Mouse (Mus musculus): ENCODE measurements around the gene Gpr161.

DNA sequence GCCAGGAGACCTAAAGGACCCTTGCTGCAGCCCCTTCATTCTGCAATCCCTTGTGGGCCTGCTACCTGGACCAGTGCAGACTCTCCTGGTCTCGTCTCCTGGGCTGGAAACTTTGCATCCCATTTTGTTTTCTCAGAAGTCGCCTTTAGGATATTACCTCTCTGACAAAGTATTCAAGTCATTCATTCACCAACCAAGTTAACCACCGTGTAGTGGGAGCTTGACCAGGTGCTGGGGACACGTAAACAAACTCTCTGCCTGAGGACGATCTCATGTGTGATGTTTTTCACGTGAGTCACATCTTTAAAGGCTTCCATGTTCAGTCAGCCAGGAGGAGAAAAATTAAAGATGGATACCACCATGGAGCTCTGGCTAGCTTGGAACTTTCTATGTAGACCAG is 7.6 kb downstream of the Gpr161 start:
- TF ChIP-seq POLR2A (IDR thresholded peaks at IDR 0.05; ENCODE audit: low read depth, low read length) (no peak), CTCF (conservative IDR thresholded peaks at IDR 0.05; ENCODE audit: insufficient read depth, insufficient read length, low read depth, low read length) (no peak)
